Mouse (Mus musculus): Measurements from ENCODE around the gene Ret.

DNA sequence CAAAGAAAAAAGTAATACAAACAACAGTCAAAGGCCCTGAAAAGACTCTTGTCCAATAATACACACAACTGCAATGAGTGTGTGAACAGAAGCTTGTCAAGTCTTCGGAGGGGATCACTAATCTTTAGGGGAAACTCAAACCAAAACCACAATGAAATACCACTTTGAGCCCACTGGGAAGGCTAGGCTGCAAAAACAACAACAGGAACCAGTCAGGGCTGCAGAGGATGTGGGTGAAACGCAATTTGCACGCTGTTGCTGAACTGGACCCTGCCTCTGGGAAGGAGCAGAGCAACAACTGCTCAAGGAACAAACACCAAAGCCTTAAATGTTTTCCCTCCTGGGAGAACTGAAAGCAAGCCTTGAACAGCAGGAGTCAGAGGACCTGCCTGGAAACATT lies 7.8 kb downstream of the Ret start:
- no peak for TF ChIP-seq GATA1 (IDR thresholded peaks at IDR 0.05; ENCODE audit: borderline replicate concordance, low read length)
- TF ChIP-seq FLI1 (IDR thresholded peaks at IDR 0.05; ENCODE audit: low read length): no peak

All from megakaryocyte, embryonic 14.5 days (primary cell).